Mouse (Mus musculus) lung, adult 2 months (tissue): Measurements from ENCODE around the gene Shbg. TPM values are rescaled to one million over a fixed set of nuclear protein-coding genes. Genes with fewer than 3 reads are reported as not detected.
"Not testable (repeated sequence)": the region's sequence is repeated elsewhere in the genome, so short reads cannot be mapped to it uniquely, and the experiment has no call there.

Source experiments
- DNase-seq: peaks from one replicate; pipeline ENCODE4 v3.0.0; 2022
- H3K4me1 ChIP-seq: fragments of 200-500 bp; 2 replicates; pipeline ENCODE4 v1.6.1; 2011; ENCODE audit warnings: low read length; ENCODE audit not compliant: control insufficient read depth, insufficient read depth
- H3K4me3 ChIP-seq: fragments of 200-500 bp; replicated peaks from 2 replicates; pipeline ENCODE3; 2011; ENCODE audit warnings: low read depth, mild to moderate bottlenecking, control low read depth, low read length; ENCODE audit errors: extremely low read depth
- CTCF ChIP-seq: fragments of 200-500 bp; IDR thresholded peaks from 2 replicates; pipeline ENCODE4 v1.5.1; 2011; ENCODE audit warnings: mild to moderate bottlenecking, low read length, control low read depth; ENCODE audit not compliant: insufficient read depth
- POLR2A ChIP-seq: fragments of 200-500 bp; IDR thresholded peaks from 2 replicates; pipeline ENCODE4 v1.6.1; 2011; ENCODE audit warnings: low read depth, mild to moderate bottlenecking, control low read depth, low read length, borderline replicate concordance; ENCODE audit errors: extremely low read depth
- WGBS: fragments of 180-500 bp; shearing (Covaris S2); methylation state at CpG from one replicate; pipeline ENCODE4 v1.1.7; 2018; 5-methylcytosine and 5-hydroxymethylcytosine counted together
- polyA plus RNA-seq: library from polyadenylated mRNA; depleted of rRNA; stranded (reverse); fragments of >200 nt; gene quantifications from 2 replicates; pipeline ENCODE4 v1.2.3, GENCODE M21; 2012

Gene Shbg
- polyA plus RNA-seq, 1 experiment, result not detected

- H3K4me3 ChIP-seq, result peak within 1 kb of the TSS; percentile 76
- TF ChIP-seq POLR2A (peak; percentile 68; the same call in 1 of the 2 replicates), CTCF (peak; percentile 69)
- DNase-seq, result peak; percentile 100
- WGBS, result 1% methylated on average over 43 of the region's 56 CpGs
- H3K4me1 ChIP-seq, result peaks cover 5% of the 10 kb centered on the region
Measured at GRCm38 (mm10) chr11:69632284-69633089, 14.8 kb upstream of the Shbg start, which contains the start of gene Fxr2. TSS of gene Fxr2 (plus strand) at chr11:69632990.

DNA sequence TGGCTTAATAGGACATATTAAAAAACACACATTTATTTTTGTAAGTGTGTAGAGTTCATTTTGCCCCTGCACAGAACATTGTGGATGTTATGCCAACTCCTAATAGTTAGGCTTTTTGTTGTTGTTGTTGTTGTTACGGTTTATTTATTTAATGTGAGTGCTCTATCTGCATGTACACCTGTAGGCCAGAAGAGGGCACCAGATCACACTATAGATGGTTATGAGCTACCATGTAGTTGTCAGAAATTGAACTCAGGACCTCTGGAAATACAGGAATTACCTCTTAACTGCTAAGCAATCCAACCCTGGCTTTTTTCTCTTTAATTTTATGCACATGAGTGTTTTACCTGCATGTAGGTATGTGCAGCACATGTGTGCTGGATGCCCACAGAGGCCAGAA lies 12.1 kb upstream of the Shbg start:
- DNase-seq, result no peak
- Histone ChIP-seq H3K4me1 (peaks cover 5% of the 10 kb centered on the region), H3K4me3 (no peak overlapping the region)
- 54% methylated on average over 1 of the region's 1 CpGs for WGBS
- TF ChIP-seq CTCF (0 out of 2 replicates have a peak, but pooled peaks have one; percentile 6), POLR2A (no peak)

DNA sequence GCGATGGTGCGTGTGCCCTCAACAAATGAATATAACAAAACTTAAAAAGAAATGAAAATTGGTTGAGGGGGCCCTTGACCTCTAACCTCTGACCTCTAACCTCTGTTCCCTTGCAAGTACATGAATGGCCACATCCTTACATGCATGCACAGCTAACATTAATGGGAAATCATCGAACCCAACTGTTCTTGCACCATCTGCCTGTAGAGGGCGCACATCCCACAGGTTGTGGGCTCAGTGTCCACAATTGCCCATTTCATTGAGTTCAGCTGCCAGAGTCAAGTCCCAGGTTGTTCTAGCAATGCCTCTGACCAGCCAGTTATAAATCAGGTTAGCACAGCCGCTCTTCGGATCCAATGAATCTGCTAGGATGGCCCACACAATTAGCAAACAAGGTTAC lies 10.6 kb upstream of the Shbg start:
- peak; percentile 78 for DNase-seq
- Histone ChIP-seq H3K4me3 (no peak overlapping the region), H3K4me1 (no peaks in the 10 kb centered on the region)
- WGBS, result 33% methylated on average over 6 of the region's 6 CpGs
- TF ChIP-seq CTCF (peak; percentile 99), POLR2A (no peak)

DNA sequence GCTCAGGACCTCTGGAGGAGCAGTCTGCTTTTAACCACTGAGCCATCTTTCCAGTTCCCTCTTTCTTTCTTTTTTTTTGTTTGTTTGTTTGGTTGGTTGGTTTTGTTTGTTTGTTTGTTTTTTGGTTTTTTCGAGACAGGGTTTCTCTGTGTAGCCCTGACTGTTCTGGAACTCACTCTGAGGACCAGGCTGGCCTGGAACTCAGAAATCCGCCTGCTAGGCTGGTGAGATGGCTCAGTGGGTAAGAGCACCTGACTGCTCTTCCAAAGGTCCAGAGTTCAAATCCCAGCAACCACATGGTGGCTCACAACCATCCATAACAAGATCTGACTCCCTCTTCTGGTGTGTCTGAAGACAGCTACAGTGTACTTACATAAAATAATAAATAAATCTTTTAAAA lies 6.6 kb upstream of the Shbg start:
- 81% methylated on average over 2 of the region's 2 CpGs for WGBS
- not testable (repeated sequence) for DNase-seq, H3K4me3 ChIP-seq, H3K4me1 ChIP-seq

DNA sequence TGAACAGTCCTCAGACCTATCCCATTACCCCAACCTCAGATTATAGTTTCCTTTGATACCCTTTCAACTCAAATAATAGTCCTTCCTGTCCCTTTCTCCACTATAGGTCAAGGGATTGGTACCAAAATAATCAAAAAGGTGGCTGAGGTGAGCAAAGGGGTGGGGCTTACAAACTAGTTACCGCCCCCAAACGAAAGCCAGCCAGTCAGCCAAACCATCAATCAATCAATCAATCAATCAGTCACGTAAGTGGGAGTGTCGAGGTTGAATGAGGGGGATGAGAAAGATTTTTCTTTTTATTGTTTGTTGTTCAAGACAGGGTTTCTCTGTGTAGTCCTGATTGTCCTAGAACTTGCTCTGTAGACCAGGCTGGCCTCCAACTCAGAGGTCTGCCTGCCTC lies 5.3 kb upstream of the Shbg start:
- Histone ChIP-seq H3K4me1 (no peaks in the 10 kb centered on the region; the same call in 1 of the 2 replicates), H3K4me3 (no peak overlapping the region)
- 79% methylated on average over 4 of the region's 4 CpGs for WGBS
- TF ChIP-seq CTCF (no peak), POLR2A (no peak)
- no peak for DNase-seq

DNA sequence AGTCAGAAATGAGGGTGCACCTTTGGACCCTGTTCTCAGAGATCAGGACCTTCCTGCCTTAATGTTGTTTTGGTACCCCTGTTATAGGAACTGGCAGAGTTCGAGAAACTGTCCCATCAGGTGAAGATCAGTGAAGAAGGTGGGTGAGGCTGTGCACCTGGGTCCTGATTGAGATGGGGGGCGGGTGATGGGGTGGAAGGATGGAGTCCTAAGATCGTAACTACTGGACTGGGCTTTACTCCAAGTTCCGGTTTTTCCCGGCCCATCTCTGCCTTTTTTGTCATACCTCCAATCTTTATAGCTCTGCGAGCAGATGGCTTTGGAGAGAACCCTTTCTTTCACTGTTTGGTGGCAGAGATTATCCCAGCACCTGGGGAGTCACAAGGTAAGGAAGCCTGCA lies 4.7 kb upstream of the Shbg start:
- WGBS, result 44% methylated on average over 6 of the region's 6 CpGs
- no peak for DNase-seq
- Histone ChIP-seq H3K4me3 (peak overlapping the region; percentile 80), H3K4me1 (no peaks in the 10 kb centered on the region; the same call in 1 of the 2 replicates)
- TF ChIP-seq CTCF, result no peak

GRCm38 (mm10) chr11:69621571-69622268 lies 4.0 kb upstream of the Shbg start, which contains the start of gene Sat2:
TSS of gene Sat2 (plus strand) at chr11:69622024.
- TF ChIP-seq CTCF (no peak), POLR2A (peak; percentile 14; the same call in 1 of the 2 replicates)
- Histone ChIP-seq H3K4me3 (peak within 1 kb of the TSS; percentile 80), H3K4me1 (no peaks in the 10 kb centered on the region; the same call in 1 of the 2 replicates)
- 3% methylated on average over 20 of the region's 20 CpGs for WGBS
- DNase-seq, result peak; percentile 57

GRCm38 (mm10) chr11:69620394-69621081 lies 2.8 kb upstream of the Shbg start:
- no peak overlapping the region for H3K4me3 ChIP-seq
- 67% methylated on average over 7 of the region's 7 CpGs for WGBS
- no peaks in the 10 kb centered on the region; the same call in 1 of the 2 replicates for H3K4me1 ChIP-seq
- no peak for DNase-seq
- TF ChIP-seq CTCF (no peak), POLR2A (no peak)

- Histone ChIP-seq H3K4me3 (no peak overlapping the region), H3K4me1 (no peaks in the 10 kb centered on the region; the same call in 1 of the 2 replicates)
- no peak for TF ChIP-seq CTCF
- TF ChIP-seq POLR2A, result no peak
- no peak for DNase-seq
- 49% methylated on average over 10 of the region's 10 CpGs for WGBS
Measured at GRCm38 (mm10) chr11:69616781-69617180, 924 bp downstream of the Shbg start.

- not testable (repeated sequence) for H3K4me3 ChIP-seq
Measured at GRCm38 (mm10) chr11:69614257-69614588, 3.5 kb downstream of the Shbg start.

More at GRCm38 (mm10) chr11:69614257-69614588, 3.5 kb downstream of the Shbg start:
- DNase-seq, H3K4me1 ChIP-seq: not testable (repeated sequence)
- WGBS, result 42% methylated on average over 11 of the region's 11 CpGs
